Mouse (Mus musculus) stomach, embryonic 14.5 days (tissue): ENCODE measurements at regions not wholly inside any gene's neighbourhood (a gene's known extent, or its start where the extent isn't known, plus 50 kb on each side); places are given as distances from the start of the nearest gene placed in this dataset.

Experiments used
- ATAC-seq: fragments of 200-750 bp; cut with Nextera tagmentation; 2 replicates; pipeline ENCODE4 v1.8.0; 2017; ENCODE audit warnings: low read depth, moderate TSS enrichment; ENCODE audit not compliant: insufficient number of reproducible peaks, insufficient read depth, low FRiP score
- H3K27ac ChIP-seq: fragments of 300-500 bp; sonication (generic); 2 replicates; pipeline ENCODE4 v1.5.1; 2014; ENCODE audit warnings: mild to moderate bottlenecking, low read length, moderate library complexity, mixed read lengths
- H3K27me3 ChIP-seq: fragments of 300-500 bp; sonication (generic); 2 replicates; pipeline ENCODE4 v1.6.1; 2014; ENCODE audit warnings: low read length, control low read depth, mixed read lengths; ENCODE audit not compliant: control insufficient read depth, insufficient read depth
- H3K36me3 ChIP-seq: fragments of 300-500 bp; sonication (generic); 2 replicates; pipeline ENCODE4 v1.6.1; 2014; ENCODE audit warnings: mild to moderate bottlenecking, control low read depth, low read length, moderate library complexity, mixed read lengths; ENCODE audit not compliant: control insufficient read depth, insufficient read depth
- H3K4me1 ChIP-seq: fragments of 300-500 bp; sonication (generic); 2 replicates; pipeline ENCODE4 v1.6.1; 2014; ENCODE audit warnings: low read length, control low read depth, mixed read lengths; ENCODE audit not compliant: control insufficient read depth, insufficient read depth
- H3K4me2 ChIP-seq: fragments of 300-500 bp; sonication (generic); replicated peaks from 2 replicates; pipeline ENCODE4 v1.6.1; 2014; ENCODE audit warnings: low read depth, low read length, control low read depth
- H3K4me3 ChIP-seq: fragments of 300-500 bp; sonication (generic); 2 replicates; pipeline ENCODE4 v1.5.1; 2014; ENCODE audit warnings: low read depth, low read length, control low read depth
- H3K9ac ChIP-seq: fragments of 300-500 bp; sonication (generic); replicated peaks from 2 replicates; pipeline ENCODE4 v1.6.1; 2014; ENCODE audit warnings: low read depth, mild to moderate bottlenecking, control low read depth, low read length, moderate library complexity, mixed read lengths
- H3K9me3 ChIP-seq: fragments of 300-500 bp; sonication (generic); 2 replicates; pipeline ENCODE4 v1.6.1; 2016; ENCODE audit warnings: low read depth, low read length, control low read depth; ENCODE audit not compliant: control insufficient read depth
- WGBS: fragments of 180-500 bp; shearing (Covaris S2); extraction: QIAGEN DNeasy Blood & Tissue Kit; methylation state at CpG from one replicate; pipeline ENCODE4 v1.1.7; 2014; 5-methylcytosine and 5-hydroxymethylcytosine counted together

- WGBS: 70% methylated on average over 8 of the region's 8 CpGs
- H3K27ac ChIP-seq: peak overlapping the region; percentile 71; the same call in 1 of the 2 replicates
- ATAC-seq: peak; percentile 90
- no peaks in the 10 kb centered on the region for H3K27me3 ChIP-seq
- no peak overlapping the region for H3K4me3 ChIP-seq
- no peak overlapping the region for H3K9ac ChIP-seq
- H3K4me1 ChIP-seq: peaks cover 11% of the 10 kb centered on the region; the same call in 1 of the 2 replicates
- H3K36me3 ChIP-seq: no peaks in the 10 kb centered on the region
- H3K9me3 ChIP-seq: no peaks in the 10 kb centered on the region; the same call in 1 of the 2 replicates
- H3K4me2 ChIP-seq: no peak overlapping the region
These were observed 107.0 kb downstream of the Nufip1 start for GRCm38 (mm10) chr14:76217571-76218256.

GRCm38 (mm10) chr14:76220952-76221351 lies 110.3 kb downstream of the Nufip1 start:
- Histone ChIP-seq H3K9ac (no peak overlapping the region), H3K4me2 (no peak overlapping the region), H3K9me3 (no peaks in the 10 kb centered on the region; the same call in 1 of the 2 replicates), H3K27ac (no peak overlapping the region), H3K4me3 (no peak overlapping the region), H3K36me3 (no peaks in the 10 kb centered on the region), H3K4me1 (peaks cover 17% of the 10 kb centered on the region; the same call in 1 of the 2 replicates), H3K27me3 (no peaks in the 10 kb centered on the region)
- 82% methylated on average over 5 of the region's 5 CpGs for WGBS
- ATAC-seq: no peak

DNA sequence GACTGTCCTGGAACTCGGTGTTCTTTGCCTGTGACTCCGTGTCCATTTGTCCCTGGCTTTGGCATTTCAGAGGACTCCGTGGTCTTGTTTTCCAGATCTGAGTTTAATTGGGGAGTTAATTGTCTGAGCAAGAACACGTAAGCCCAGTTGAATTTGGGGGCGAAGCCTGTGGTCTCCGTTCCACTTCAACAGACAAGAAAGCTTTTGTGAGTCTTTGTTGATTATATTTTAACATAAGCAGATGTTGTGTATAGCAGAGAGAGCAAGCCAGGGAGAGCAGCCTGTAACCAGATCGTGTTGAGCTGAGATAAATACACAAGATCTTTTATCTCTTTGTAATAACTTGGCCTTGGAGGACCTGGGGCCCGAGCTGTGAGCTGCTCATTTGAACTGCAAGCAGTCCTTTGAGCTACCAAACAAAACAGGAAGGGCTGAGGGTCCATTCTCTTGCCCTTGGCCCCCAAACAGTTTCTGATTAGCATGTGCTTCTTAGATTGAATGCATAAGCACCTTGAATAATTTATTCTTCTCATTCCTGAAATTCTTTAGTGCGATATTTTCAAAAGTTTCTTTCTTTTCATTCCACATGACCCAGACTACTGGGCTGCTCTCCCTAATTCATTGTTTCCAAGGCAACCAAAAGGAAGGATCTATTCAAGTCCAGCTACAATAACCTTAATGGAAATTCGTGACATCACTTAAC lies 111.1 kb downstream of the Nufip1 start:
- Histone ChIP-seq H3K9ac (no peak overlapping the region), H3K27me3 (no peaks in the 10 kb centered on the region), H3K36me3 (no peaks in the 10 kb centered on the region), H3K4me1 (peaks cover 17% of the 10 kb centered on the region; the same call in 1 of the 2 replicates), H3K4me3 (no peak overlapping the region), H3K27ac (no peak overlapping the region), H3K4me2 (no peak overlapping the region), H3K9me3 (no peaks in the 10 kb centered on the region; the same call in 1 of the 2 replicates)
- WGBS: 48% methylated on average over 10 of the region's 10 CpGs
- ATAC-seq: no peak

DNA sequence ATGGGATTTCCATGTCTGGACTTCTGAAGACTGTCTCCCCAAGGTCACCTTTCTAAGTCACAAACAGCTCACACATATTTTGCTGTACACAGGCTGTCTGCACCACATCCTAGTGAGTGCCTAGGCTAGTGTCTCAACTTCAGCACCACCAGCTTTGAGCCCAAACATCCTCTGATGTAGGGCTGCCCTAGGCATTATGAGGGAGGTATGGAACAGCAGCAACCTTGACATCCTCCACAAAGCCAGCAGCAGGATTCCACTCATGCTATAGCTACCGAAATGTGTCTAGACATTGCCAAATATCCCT lies 111.6 kb downstream of the Nufip1 start:
- H3K36me3 ChIP-seq: no peaks in the 10 kb centered on the region
- H3K4me3 ChIP-seq: no peak overlapping the region
- H3K9ac ChIP-seq: no peak overlapping the region
- ATAC-seq: no peak
- H3K4me2 ChIP-seq: no peak overlapping the region
- no peaks in the 10 kb centered on the region; the same call in 1 of the 2 replicates for H3K9me3 ChIP-seq
- H3K27ac ChIP-seq: no peak overlapping the region
- H3K4me1 ChIP-seq: peaks cover 17% of the 10 kb centered on the region; the same call in 1 of the 2 replicates
- WGBS: 94% methylated on average over 1 of the region's 1 CpGs
- H3K27me3 ChIP-seq: no peaks in the 10 kb centered on the region

GRCm38 (mm10) chr14:76223036-76223650 lies 112.5 kb downstream of the Nufip1 start:
- no peaks in the 10 kb centered on the region; the same call in 1 of the 2 replicates for H3K9me3 ChIP-seq
- peaks cover 17% of the 10 kb centered on the region; the same call in 1 of the 2 replicates for H3K4me1 ChIP-seq
- no peak overlapping the region for H3K9ac ChIP-seq
- 59% methylated on average over 8 of the region's 8 CpGs for WGBS
- H3K27ac ChIP-seq: no peak overlapping the region
- ATAC-seq: peak; percentile 85
- H3K4me3 ChIP-seq: no peak overlapping the region
- H3K4me2 ChIP-seq: no peak overlapping the region
- H3K36me3 ChIP-seq: no peaks in the 10 kb centered on the region
- no peaks in the 10 kb centered on the region for H3K27me3 ChIP-seq

DNA sequence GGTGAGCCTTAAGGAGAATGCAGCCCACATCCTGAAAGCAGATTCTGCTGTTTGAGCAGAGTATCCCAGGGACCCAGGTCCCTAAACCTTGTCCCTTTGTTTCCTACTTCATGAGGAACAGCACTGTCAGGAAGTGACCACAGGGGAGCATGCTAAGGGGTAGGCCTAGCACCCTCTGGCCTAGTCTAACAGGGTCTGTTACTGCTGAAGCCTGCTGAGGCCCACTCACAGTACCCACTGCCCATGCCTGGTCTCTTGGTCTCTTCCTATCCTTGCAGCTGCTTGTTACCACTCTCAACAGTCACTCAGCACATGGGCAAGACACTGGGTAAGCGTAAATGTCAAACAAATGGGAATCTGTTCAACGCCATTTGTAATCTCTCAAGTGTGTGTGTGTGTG lies 113.2 kb downstream of the Nufip1 start:
- H3K27ac ChIP-seq: no peak overlapping the region
- no peak overlapping the region for H3K9ac ChIP-seq
- no peak overlapping the region for H3K4me3 ChIP-seq
- no peaks in the 10 kb centered on the region for H3K9me3 ChIP-seq
- H3K4me2 ChIP-seq: no peak overlapping the region
- H3K36me3 ChIP-seq: no peaks in the 10 kb centered on the region
- no peak for ATAC-seq
- H3K27me3 ChIP-seq: no peaks in the 10 kb centered on the region
- WGBS: 84% methylated on average over 2 of the region's 2 CpGs
- H3K4me1 ChIP-seq: peaks cover 17% of the 10 kb centered on the region; the same call in 1 of the 2 replicates

DNA sequence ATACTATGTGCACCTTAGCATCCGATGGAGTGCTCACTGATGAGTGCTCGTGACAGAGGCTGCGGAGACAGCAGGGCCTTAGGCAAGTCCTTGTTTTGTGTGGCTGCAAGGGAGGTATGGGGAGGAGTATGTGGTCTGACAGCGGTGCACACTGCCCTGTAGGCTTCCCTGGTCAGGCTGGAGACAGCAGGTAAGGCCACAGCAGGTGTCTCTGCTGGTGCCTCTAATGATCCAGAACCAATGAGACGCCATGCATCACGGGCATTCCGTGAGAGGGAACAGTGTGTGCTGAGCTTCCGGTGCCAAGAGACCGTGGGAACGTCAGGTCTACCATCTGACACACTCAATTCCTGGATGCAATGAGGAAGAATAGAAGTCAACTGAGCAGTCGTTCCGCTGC lies 114.8 kb downstream of the Nufip1 start:
- Histone ChIP-seq H3K36me3 (no peaks in the 10 kb centered on the region), H3K27ac (no peak overlapping the region), H3K4me2 (no peak overlapping the region), H3K27me3 (no peaks in the 10 kb centered on the region), H3K9me3 (no peaks in the 10 kb centered on the region), H3K4me1 (peaks cover 17% of the 10 kb centered on the region; the same call in 1 of the 2 replicates), H3K4me3 (no peak overlapping the region), H3K9ac (no peak overlapping the region)
- ATAC-seq: no peak
- 84% methylated on average over 12 of the region's 12 CpGs for WGBS

DNA sequence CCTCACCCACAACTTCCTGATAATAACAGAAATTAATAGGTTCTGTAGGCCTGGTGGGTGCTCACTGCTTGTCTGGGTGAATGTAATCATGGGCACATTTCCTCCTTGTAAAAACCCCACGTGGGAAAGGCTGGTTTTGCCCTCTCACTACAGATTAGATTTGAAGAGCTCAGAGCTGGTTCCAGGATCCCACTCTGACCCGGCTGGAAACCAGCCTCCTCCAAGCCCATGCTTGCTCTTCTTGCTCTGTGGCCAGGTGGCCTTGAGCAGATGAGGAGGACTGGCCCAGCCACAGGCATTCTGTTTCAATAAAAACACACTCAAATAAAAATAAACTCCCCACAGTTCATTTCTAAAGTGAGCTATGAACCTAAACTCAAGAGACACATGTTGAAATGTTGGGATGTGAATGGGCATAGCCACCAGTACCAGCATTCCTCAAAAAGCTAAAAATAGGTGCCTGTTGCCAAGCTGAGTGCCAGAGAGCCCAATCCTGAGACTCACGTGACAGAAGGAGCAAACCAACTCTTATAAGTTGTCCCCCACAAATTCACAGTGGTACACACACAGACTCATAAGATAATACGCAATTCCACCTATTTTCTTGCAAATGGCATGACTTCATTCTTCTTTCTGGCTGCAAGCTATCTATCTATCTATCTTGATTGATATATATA lies 116.1 kb downstream of the Nufip1 start:
- no peak overlapping the region for H3K9ac ChIP-seq
- no peaks in the 10 kb centered on the region for H3K9me3 ChIP-seq
- WGBS: 73% methylated on average over 4 of the region's 4 CpGs
- no peaks in the 10 kb centered on the region for H3K27me3 ChIP-seq
- H3K36me3 ChIP-seq: no peaks in the 10 kb centered on the region
- H3K4me3 ChIP-seq: no peak overlapping the region
- peaks cover 13% of the 10 kb centered on the region; the same call in 1 of the 2 replicates for H3K4me1 ChIP-seq
- ATAC-seq: no peak
- H3K4me2 ChIP-seq: no peak overlapping the region
- H3K27ac ChIP-seq: no peak overlapping the region
